Mouse (Mus musculus) large intestine, adult 2 months (tissue): ENCODE data around the gene Fam166b. TPM values are rescaled to one million over a fixed set of nuclear protein-coding genes. Genes with fewer than 3 reads are reported as not detected.

Source experiments
- DNase-seq: peaks from one replicate; pipeline ENCODE4 v3.0.0-alpha.2; 2012; ENCODE audit warnings: low read depth, low spot score
- WGBS: fragments of 180-500 bp; shearing (Covaris S2); methylation state at CpG from one replicate; pipeline ENCODE4 v1.1.7; 2018; 5-methylcytosine and 5-hydroxymethylcytosine counted together
- polyA plus RNA-seq: library from polyadenylated mRNA; depleted of rRNA; stranded (reverse); fragments of >200 nt; gene quantifications from 2 replicates; pipeline ENCODE4 v1.2.3, GENCODE M21; 2012; rRNA removed

Gene Fam166b
- polyA plus RNA-seq, 1 experiment = 0.14 TPM

DNA sequence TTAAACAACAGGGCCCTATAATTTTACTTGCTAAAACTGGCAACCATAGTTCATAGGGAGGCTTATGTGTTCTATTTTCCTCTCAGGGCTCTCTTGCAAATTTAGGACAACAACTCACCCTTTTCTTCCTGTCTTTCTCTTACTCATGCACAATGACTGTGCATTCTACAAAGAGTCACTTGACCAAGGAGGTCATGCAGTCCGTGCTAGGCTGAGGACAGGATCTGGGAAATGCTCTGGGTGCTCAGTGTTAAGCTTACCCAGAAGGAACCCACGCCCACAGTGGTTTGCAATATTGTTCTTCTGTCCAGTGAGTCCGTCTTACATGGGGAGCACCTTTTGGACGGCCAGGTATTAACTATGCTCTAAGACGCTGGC is 44.9 kb downstream of the Fam166b start:
- no peak for DNase-seq
- 83% methylated on average over 5 of the region's 5 CpGs for WGBS

DNA sequence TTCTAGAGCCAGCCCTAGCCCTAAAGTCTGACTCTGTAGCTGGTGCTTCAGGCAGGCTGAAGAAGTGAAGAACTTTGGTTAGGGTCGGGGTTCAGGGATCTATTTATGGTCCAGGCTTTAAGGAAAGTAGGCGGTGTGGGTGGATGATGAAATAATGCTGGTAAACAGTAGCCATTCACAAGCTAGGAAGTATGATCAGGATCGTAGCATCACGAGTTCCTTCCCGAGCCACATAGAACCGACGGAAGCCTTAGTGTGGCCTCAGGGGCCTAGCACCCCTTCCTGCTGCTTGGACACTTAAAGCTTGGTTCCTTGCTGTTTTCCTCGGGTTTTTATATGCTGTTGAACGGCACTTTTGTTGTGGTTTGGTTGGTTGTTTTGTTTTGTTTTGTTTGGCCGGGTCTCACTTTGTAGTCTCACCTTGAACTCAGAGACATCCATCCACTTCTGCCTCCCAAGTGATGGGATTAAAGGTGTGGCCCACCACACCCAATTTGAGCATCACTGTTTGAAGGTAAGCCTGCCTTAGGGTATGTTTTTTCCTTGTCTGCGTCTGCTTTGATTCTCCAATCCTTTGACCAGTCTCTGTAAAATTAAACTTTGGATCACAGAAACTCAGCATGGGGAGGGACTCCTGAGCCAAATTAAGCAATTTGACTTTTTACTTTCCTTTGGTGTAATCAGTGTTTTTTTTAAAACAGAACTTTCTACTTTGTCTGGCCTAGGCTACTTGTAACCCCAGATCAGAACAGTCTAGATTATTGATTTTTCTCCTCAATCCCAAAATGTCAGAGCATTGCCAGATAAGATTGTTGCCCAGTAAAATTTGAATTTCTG is 45.5 kb downstream of the Fam166b start:
- no peak for DNase-seq
- 29% methylated on average over 11 of the region's 11 CpGs for WGBS

- no peak for DNase-seq
- 2% methylated on average over 29 of the region's 33 CpGs for WGBS
Observed at GRCm38 (mm10) chr4:43382155-43383020, 46.5 kb downstream of the Fam166b start.

DNA sequence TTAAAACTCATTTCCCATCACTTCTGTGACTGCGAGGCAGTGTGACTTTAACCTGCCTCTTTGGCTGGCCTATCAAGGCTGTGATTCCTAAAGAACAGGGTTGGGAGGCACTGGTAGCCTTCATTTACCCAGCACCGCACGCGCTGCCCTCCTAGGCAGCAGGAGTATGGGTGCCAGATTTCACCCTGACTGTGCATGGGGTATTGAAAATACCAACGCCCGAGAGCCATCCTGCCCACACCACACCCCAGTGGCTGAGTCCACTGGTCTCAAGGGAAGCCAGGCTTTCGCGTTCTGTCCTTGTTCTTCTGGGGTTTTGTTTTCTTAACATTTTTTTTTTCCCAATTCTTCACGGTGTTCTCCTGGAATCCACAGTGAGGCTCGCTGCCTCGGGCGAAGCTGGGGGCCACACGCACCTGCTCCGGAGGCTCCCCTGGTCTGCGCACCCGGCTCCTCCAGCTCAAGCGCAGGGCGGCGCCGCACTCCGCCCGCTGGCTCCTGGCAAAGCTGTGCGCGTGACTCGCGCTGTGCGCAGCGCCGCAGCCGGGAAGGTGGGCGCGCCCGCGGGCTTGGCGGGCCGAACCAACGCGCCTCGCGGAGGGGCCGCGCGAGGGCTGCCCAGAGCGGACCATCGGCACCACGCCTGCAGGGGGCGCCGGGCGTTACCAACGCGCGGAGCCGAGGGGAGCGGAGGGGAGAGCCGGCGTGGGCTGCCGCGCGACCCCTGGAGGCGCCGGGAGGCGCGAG is 47.4 kb downstream of the Fam166b start, which contains the start of gene Rusc2:
Rusc2 (plus strand) TSS at position 572 of the 747 bp plus-strand sequence.
- no peak for DNase-seq
- WGBS = under 1% methylated on average over 61 of the region's 63 CpGs

GRCm38 (mm10) chr4:43380951-43381350 is 48.0 kb downstream of the Fam166b start:
- no peak for DNase-seq
- WGBS = 21% methylated on average over 10 of the region's 10 CpGs

DNA sequence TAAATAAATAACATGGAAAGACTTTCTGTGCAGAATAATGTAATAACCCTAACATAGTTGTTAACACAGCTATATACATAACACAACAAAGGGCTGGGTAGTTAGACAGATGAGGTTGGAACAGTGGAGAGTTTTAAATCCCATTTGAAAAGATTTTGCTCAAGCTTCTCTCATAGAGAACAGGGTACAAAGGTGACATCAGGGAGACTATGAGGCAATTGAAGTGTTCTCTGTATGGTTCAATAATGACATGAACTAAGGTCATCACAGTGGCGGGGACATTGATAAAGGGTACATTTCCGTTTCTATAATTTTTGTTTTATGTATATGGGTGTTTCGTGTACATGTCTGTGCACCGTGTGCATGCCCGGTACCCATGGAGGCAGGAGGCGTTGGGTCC is 49.3 kb downstream of the Fam166b start:
- 92% methylated on average over 6 of the region's 6 CpGs for WGBS
- no peak for DNase-seq

Other genes starting within 250 kb of the Fam166b start
- gene Atp8b5, start 162.0 kb downstream of the Fam166b start, polyA plus RNA-seq = 0.02 and 0.08 TPM in 2 replicates
- gene Rusc2, start 47.2 kb downstream of the Fam166b start, polyA plus RNA-seq = 7.4 and 7.6 TPM in 2 replicates
- gene Tesk1, start 12.8 kb upstream of the Fam166b start, polyA plus RNA-seq = 49.2 and 55.0 TPM in 2 replicates
- gene Cd72, start 25.5 kb upstream of the Fam166b start, polyA plus RNA-seq = 14.6 and 14.9 TPM in 2 replicates
- gene Sit1, start 54.6 kb upstream of the Fam166b start, polyA plus RNA-seq = 1.7 and 1.8 TPM in 2 replicates
- gene Ccdc107, start 63.8 kb upstream of the Fam166b start, polyA plus RNA-seq = 187 and 232 TPM in 2 replicates
- gene Arhgef39, start 70.6 kb upstream of the Fam166b start, polyA plus RNA-seq = 66.9 and 81.0 TPM in 2 replicates
- gene Car9, start 77.8 kb upstream of the Fam166b start, polyA plus RNA-seq = 50.4 and 64.5 TPM in 2 replicates
- gene Tpm2, start 94.6 kb upstream of the Fam166b start, polyA plus RNA-seq = 118 and 122 TPM in 2 replicates
- 66.0 and 86.4 TPM in 2 replicates for gene Creb3, start 133.2 kb upstream of the Fam166b start, polyA plus RNA-seq
- gene Tln1, start 133.6 kb upstream of the Fam166b start, polyA plus RNA-seq = 48.4 and 72.5 TPM in 2 replicates
- 25.9 and 45.4 TPM in 2 replicates for gene Rgp1, start 149.6 kb upstream of the Fam166b start, polyA plus RNA-seq
- gene Gba2, start 149.7 kb upstream of the Fam166b start, polyA plus RNA-seq = 6.3 and 10.3 TPM in 2 replicates
- not detected in 2 replicates for gene Msmp, start 155.4 kb upstream of the Fam166b start, polyA plus RNA-seq
- gene Npr2, start 202.8 kb upstream of the Fam166b start, polyA plus RNA-seq = 7.3 and 9.0 TPM in 2 replicates
- 0.38 and 0.81 TPM in 2 replicates for gene Spag8, start 224.5 kb upstream of the Fam166b start, polyA plus RNA-seq
- 80.6 and 90.2 TPM in 2 replicates for gene Hint2, start 227.3 kb upstream of the Fam166b start, polyA plus RNA-seq
- 2.0 and 2.3 TPM in 2 replicates for gene Tmem8b, start 239.8 kb upstream of the Fam166b start, polyA plus RNA-seq
- 0.02 and 0.07 TPM in 2 replicates for gene Fam221b, start 240.0 kb upstream of the Fam166b start, polyA plus RNA-seq